ENCODE assay signal across 1 mouse cellular context in the genomic region with DNA sequence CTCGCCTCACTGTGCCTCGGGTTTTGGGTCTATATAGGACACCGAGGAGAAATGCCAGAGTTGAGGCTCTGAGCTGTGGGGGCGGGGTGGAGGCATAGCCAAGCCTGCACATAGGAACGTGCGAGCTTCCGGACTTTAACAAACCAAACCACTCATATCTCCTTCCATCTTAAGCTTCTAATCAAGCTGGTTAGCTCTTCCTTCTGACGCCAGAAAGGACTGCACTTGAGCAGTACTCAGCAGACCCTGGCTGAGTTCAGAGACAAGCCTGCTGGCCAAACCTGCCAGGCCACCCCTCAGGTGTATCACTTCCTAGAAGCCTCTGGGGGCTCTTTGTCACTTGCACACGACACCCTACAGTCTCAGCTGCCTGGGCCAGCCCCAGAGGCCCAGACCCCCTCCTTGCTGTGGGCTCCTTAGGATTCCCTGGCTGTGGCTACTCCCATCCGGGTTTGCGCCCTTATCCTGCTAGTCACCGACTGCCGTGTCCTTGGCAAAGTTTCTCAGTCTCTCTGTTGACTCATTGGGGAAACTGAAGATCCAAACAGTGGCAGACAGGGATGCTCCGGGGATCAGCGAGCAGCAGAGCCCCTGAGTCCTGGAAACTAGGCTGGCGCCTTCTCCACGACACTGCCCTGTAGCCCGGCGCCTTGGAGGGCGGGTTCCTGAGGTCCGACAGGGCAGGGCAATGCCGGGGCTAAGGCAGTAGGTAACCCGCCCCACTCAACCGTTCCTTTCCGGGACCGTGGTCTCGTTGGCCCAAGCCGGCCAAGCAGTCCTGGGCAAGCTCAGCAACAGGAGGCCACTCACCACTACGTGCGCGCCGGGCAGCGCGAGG.
TF ChIP-seq lines count a peak whose summit lies in the region.

No protein-coding gene starts in this region.

TF ChIP-seq in MEL, 35 proteins besides CTCF, POLR2A, EP300 and RAD21 (continued from another document):
- TF ChIP-seq ELF1 (IDR thresholded peaks at IDR 0.05; ENCODE audit: low read depth, low read length), result peak; percentile 74; the same call in 1 of the 2 replicates
- no peak for TF ChIP-seq USF1 (IDR thresholded peaks at IDR 0.05; ENCODE audit: low read depth, low read length)
- peak; percentile 31; the same call in 1 of the 2 replicates for TF ChIP-seq HCFC1 (IDR thresholded peaks at IDR 0.05; ENCODE audit: low read depth, low read length)
